Mouse (Mus musculus): ENCODE results near the gene Stk11ip.

The Stk11ip gene

GRCm38 (mm10) chr1:75521321-75522031 is at the start of gene Stk11ip:
Gene Stk11ip, plus strand, starts transcription at chr1:75521529.
- peak; percentile 83 for DNase-seq (ENCODE audit: low spot score)

GRCm38 (mm10) chr1:75476441-75476840 is 44.9 kb upstream of the Stk11ip start:
- DNase-seq (ENCODE audit: low spot score), result no peak

- DNase-seq (ENCODE audit: low spot score), result peak; percentile 68
Observed at GRCm38 (mm10) chr1:75477264-75477965, 43.9 kb upstream of the Stk11ip start.

- no peak for DNase-seq (ENCODE audit: low spot score)
Observed at GRCm38 (mm10) chr1:75477966-75478290, 43.4 kb upstream of the Stk11ip start.

- no peak for DNase-seq (ENCODE audit: low spot score)
Observed at GRCm38 (mm10) chr1:75478497-75478896, 42.8 kb upstream of the Stk11ip start.

DNA sequence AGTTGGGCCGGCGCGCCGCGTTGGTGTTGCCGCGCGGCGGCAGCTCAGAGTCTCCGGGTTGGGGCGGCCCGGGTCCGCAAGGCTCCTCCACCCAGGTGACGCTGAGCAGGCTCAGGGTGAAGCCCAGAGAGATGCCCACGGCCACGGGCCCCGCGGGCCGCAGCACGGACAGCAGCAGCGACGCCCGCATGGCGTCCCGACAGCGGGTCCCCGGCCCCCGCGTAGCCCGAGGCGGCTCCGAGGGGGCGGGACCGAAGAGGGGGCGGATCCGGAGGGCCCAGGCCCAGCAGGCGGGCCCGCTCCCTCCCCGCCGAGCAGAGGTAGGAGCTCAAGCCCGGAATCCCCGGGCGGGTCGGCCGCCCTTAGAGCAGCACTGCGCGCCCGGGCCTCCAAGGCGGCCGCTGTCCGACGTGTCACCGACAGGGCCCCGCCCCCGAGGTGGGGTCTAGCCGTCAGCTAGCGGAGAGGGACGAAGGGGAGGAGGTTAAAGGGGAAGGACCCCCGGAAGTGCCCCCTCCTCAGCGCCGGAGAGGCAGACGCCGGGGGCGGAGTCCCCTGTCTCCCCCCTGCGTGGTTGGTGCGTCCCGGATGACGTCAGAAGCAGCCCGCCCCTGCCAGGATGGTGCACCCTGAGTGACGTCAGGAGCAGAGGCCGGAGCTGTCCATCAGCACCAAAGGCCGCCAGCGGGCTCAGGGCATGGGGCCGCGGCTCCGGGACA is 42.3 kb upstream of the Stk11ip start, which contains the start of the genes Chpf and Tmem198:
Gene Chpf (minus strand): TSS at position 392 of the 719 bp plus-strand sequence.
Gene Tmem198 (plus strand): TSS at position 617 of the 719 bp plus-strand sequence.
- DNase-seq (ENCODE audit: low spot score), result peak; percentile 83

DNA sequence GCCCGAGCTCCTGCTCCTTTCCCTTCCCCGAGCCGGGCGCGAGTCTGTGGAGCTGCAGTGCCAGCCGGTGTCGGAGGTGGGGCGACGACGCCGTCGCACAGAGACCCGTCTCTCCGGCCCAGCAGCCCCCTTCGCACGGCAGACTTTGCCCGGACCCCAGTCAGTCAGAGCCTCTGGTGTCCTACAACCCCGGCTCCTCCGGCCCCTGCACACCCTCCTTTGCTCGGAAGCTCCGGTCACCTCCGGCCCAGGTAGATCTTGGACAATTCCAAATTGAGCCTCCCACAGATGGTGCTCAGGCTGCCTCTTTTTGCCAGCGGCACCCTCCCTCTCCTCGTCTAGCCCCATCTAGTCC is 41.7 kb upstream of the Stk11ip start:
- no peak for DNase-seq (ENCODE audit: low spot score)

GRCm38 (mm10) chr1:75480036-75480435 is 41.3 kb upstream of the Stk11ip start:
- no peak for DNase-seq (ENCODE audit: low spot score)

DNA sequence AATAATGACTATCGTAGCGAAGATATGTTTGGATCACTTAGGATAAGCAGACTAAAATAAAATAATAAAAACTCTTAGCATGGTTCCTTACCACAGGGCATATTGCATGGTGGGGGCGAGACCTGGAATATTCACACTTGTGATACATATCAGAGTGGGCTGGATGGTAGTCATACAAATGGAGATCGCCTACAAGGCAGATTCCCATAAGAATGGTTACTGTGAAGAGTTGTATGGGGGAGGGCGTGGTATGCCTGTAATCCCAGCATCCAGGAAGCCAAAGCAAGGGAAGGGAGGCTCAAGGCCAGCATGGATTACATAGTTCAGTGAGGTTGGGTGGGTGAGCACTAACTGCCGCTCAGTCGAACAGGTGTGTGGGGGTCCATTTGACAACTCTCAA is 40.6 kb upstream of the Stk11ip start:
- no peak for DNase-seq (ENCODE audit: low spot score)

GRCm38 (mm10) chr1:75486561-75486960 is 34.8 kb upstream of the Stk11ip start:
- no peak for DNase-seq (ENCODE audit: low spot score)

- DNase-seq (ENCODE audit: low spot score), result no peak
Observed at GRCm38 (mm10) chr1:75487040-75487404, 34.3 kb upstream of the Stk11ip start.

DNA sequence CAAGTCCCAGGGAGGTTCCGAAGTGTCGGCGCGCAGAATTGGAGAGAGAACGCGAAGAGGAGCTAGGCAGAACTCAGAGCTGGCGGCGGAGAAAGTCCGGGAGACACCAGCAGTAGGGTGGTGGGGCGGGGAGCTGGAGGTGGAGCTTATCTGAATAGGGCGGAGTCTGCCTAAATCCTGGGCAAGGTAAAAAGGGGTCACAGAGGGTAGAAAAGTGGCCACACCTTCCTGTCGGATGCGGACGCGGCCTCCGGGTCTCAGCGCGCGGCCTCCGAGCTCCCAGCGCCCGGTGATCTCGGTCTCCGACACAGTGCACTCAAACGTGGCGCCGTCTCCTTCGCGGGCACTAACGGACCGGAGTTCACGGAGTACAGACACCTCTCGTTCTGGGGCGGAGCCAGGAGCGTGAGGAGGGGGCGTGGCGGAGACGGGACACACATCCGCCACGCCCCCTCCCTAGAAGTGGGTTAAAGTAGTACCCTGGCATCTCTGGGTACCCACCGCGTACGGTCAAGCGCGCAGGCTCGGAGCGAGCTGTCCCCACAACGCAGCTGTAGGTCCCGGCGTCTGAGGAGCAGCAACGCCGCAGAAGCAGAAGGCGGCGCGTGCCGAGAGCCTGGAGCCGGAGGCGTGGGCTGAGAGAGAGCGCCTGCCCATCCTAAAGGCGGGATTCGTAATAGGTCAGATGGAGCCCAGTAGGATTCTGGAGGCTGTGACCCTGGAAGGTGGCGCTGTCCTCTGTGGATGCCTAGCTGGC is 33.7 kb upstream of the Stk11ip start:
- DNase-seq (ENCODE audit: low spot score), result peak; percentile 5

DNA sequence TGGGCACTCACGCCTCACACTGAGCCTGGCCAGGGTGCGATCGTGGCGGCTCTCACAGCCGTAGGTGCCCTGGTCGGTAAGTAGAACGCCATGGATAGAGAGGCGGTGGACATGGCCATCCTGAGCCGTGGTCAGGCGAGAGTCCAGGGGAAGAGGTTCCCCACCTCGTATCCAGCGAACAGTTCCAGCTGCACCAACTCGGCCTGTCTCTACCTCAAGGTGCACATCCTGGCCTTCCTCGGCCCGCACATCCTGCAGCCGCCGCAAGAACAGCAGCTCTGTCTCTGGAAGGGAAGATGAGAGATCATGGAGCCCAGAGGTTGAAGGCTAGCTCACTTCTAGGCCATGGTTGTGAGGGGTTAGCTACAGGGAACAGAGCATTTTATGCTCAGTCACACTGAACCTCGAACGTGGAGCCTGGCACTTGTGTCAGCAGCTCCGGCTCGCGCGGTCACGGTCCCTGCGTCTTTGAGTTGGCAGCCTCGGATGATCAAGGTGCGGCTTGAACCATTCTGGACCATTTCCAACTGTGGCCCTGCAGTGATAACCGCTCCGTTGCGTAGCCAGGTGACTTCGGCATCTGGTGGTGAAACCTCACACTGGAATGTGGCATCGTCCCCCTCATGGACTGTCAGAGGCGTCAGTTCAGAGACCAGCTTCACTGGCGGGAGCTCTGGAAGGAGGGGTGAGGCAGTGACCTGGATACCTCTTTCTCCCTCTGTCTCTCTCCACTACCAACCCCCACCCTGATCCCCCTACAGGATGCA is 30.4 kb upstream of the Stk11ip start:
- DNase-seq (ENCODE audit: low spot score), result no peak

GRCm38 (mm10) chr1:75492579-75493170 is 28.7 kb upstream of the Stk11ip start:
- no peak for DNase-seq (ENCODE audit: low spot score)

DNA sequence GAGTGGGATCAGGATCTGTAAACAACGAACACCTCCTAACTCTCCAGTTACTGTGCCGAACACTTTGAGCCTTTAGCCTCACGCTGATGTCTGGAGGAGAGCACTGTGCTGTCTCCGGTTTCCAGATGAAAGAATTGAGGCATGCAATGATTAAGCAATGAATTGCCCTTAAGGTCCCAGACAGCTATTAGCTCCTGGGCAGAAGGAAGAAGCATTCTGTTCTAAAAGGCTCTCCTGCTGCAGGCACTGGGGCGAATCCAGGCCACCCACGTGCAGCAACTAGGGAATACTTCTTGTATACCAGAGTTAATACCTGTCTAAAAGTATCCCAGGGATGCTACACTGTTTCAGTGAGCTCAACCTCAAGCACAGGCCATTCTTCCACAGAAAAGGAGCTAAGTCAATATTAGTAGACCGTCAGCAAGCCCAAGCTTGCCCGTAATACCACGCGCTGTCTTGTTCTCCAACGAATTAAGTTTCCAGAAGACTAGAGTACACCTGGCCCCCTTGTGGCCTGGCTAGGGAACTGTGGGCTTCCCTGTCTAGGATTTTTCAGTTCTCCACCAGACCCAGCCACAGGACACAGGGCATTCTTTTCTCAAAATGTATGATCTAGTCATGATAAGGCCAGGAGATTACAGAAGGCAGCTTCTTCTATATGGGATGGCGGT is 26.3 kb upstream of the Stk11ip start:
- no peak for DNase-seq (ENCODE audit: low spot score)

- DNase-seq (ENCODE audit: low spot score), result no peak
Observed at GRCm38 (mm10) chr1:75498897-75499296, 22.4 kb upstream of the Stk11ip start.

DNA sequence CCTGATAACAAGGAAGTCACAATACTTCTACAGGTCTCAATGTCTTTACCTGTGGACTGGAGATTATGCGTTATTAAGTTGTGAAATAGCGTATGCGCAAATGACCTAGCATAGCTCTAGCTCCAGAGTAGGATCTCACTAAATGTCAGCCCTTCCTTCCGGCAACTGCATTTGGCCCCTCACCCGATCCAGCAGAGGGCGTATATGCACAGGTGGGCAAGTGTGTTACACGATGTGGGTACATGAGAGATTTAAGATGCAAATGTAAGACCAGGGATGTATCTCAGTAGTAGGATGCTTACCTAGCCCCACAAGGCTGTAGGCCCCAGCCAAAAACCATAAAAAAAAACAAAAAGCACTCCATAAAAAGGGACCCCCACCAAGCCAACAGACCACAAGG is 21.9 kb upstream of the Stk11ip start:
- DNase-seq (ENCODE audit: low spot score), result no peak

DNA sequence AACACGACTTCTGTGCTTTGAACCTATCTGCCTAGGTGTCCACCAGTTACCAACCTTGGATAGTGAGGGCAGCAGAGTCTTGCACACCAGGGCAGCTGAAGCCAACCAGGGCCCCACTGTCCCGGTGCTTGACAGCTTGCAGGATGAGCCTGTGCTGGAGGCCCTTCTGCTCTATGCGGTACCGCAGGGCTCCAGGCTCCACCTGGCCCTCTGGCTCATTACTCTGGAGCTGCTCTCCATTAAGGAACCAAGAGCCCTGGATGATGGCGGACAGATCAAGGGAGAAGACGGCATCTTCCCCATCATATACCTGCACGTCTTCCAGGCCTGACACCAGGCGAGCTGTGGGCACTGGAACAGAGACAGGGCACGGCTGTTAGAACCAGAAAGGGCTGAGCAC is 19.4 kb upstream of the Stk11ip start:
- no peak for DNase-seq (ENCODE audit: low spot score)

DNA sequence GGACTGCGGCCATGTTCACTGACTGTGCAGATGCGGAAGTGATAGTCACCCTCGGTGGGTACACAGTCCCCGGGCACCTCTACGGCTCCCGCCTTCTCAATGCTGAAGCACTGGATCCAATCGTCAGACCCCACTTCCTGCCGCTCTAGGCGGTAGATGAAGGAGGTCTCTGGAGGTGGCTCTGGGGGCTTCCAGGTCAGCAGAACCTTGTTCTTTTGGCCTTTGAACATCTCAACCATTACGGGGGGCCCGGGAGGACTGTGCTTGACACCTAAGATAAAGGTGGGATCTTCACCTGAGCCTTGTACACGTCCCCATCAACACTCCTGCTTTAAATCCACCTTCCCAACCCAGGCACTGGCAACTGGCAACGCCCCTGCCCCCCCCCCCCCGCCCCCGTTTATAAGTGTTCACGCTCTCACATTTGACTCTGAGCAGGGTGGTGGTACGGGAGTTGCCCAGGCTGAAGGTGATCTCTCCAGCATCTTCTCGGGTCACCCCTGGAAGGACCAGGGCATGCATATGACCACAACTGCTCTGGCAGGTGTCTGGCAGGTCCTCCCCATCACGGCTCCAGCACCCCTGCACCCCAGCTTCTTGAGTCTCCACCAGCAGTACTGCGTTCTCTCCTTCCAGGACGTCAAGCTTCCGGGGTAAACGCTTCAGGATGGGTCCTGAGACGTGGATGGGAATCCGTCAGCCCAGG is 18.2 kb upstream of the Stk11ip start:
- no peak for DNase-seq (ENCODE audit: low spot score)

GRCm38 (mm10) chr1:75503651-75503980 is 17.7 kb upstream of the Stk11ip start:
- DNase-seq (ENCODE audit: low spot score), result no peak
